Mouse (Mus musculus) intestine, embryonic 14.5 days (tissue): Measurements from ENCODE around the gene Vmn2r60. TPM values are rescaled to one million over a fixed set of nuclear protein-coding genes. Genes with fewer than 3 reads are reported as not detected.
"Not testable (repeated sequence)": the region's sequence is repeated elsewhere in the genome, so short reads cannot be mapped to it uniquely, and the experiment has no call there.

Experiments
- ATAC-seq: fragments of 200-750 bp; cut with Nextera tagmentation; replicated peaks from 2 replicates; pipeline ENCODE4 v1.8.0; 2017; ENCODE audit warnings: low read depth, moderate number of reproducible peaks, moderate TSS enrichment, moderate library complexity; ENCODE audit not compliant: low FRiP score, low TSS enrichment
- DNase-seq: peaks from one replicate; pipeline ENCODE4 v3.0.0-alpha.2; 2018; ENCODE audit warnings: low spot score
- H3K27ac ChIP-seq: fragments of 300-500 bp; sonication (generic); 2 replicates; pipeline ENCODE4 v1.5.1; 2014; ENCODE audit warnings: low read depth, mild to moderate bottlenecking, control low read depth
- H3K27me3 ChIP-seq: fragments of 300-500 bp; sonication (generic); replicated peaks from 2 replicates; pipeline ENCODE4 v1.6.1; 2014; ENCODE audit warnings: low read length, control low read depth; ENCODE audit not compliant: control insufficient read depth, insufficient read depth
- H3K36me3 ChIP-seq: fragments of 300-500 bp; sonication (generic); 2 replicates; pipeline ENCODE4 v1.6.1; 2014; ENCODE audit warnings: low read length, control low read depth; ENCODE audit not compliant: control insufficient read depth, insufficient read depth
- H3K4me1 ChIP-seq: fragments of 300-500 bp; sonication (generic); replicated peaks from 2 replicates; pipeline ENCODE4 v1.6.1; 2014; ENCODE audit warnings: low read length, control low read depth, mixed read lengths; ENCODE audit not compliant: control insufficient read depth, insufficient read depth
- H3K4me2 ChIP-seq: fragments of 300-500 bp; sonication (generic); 2 replicates; pipeline ENCODE4 v1.6.1; 2014; ENCODE audit warnings: low read length
- H3K4me3 ChIP-seq: fragments of 300-500 bp; sonication (generic); 2 replicates; pipeline ENCODE4 v1.5.1; 2014; ENCODE audit warnings: low read depth, low read length, control low read depth, mixed read lengths
- H3K9ac ChIP-seq: fragments of 300-500 bp; sonication (generic); 2 replicates; pipeline ENCODE4 v1.6.1; 2014; ENCODE audit warnings: mild to moderate bottlenecking, low read length
- H3K9me3 ChIP-seq: fragments of 300-500 bp; sonication (generic); 2 replicates; pipeline ENCODE4 v1.6.1; 2016; ENCODE audit warnings: low read length, control low read depth; ENCODE audit not compliant: control insufficient read depth
- WGBS: fragments of 180-500 bp; shearing (Covaris S2); extraction: QIAGEN DNeasy Blood & Tissue Kit; methylation state at CpG from one replicate; pipeline ENCODE4 v1.1.7; 2014; 5-methylcytosine and 5-hydroxymethylcytosine counted together
- polyA plus RNA-seq: library from polyadenylated mRNA; unstranded; fragments of >200 nt; fragmentation: Nextera tagmentation; extraction: Ambion mirVana; gene quantifications from 2 replicates; pipeline ENCODE4 v1.2.1, GENCODE M21; 2014

Gene Vmn2r60
- polyA plus RNA-seq, result not detected in 2 replicates

GRCm38 (mm10) chr7:42107470-42107869 lies at the start of gene Vmn2r60:
Vmn2r60 (plus strand) TSS chr7:42107770.
- no peaks in the 10 kb centered on the region for H3K36me3 ChIP-seq
- ATAC-seq, result no peak
- DNase-seq, result no peak
- H3K4me3 ChIP-seq, result no peak within 1 kb of the TSS
- no peak within 1 kb of the TSS for H3K4me2 ChIP-seq
- H3K4me1 ChIP-seq, result no peaks in the 10 kb centered on the region
- H3K27me3 ChIP-seq, result no peaks in the 10 kb centered on the region
- H3K9ac ChIP-seq, result no peak within 1 kb of the TSS
- H3K9me3 ChIP-seq, result 0 out of 2 replicates have a peak, but pooled peaks cover 6% of the 10 kb centered on the region
- 81% methylated on average over 2 of the region's 2 CpGs for WGBS
- H3K27ac ChIP-seq, result no peak within 1 kb of the TSS

- H3K4me2 ChIP-seq, result no peak within 1 kb of the TSS
- no peaks in the 10 kb centered on the region for H3K36me3 ChIP-seq
- H3K27ac ChIP-seq, result no peak within 1 kb of the TSS
- no peaks in the 10 kb centered on the region for H3K4me1 ChIP-seq
- ATAC-seq, result no peak
- no peak within 1 kb of the TSS for H3K4me3 ChIP-seq
- 0 out of 2 replicates have a peak, but pooled peaks cover 2% of the 10 kb centered on the region for H3K9me3 ChIP-seq
- DNase-seq, result no peak
- H3K9ac ChIP-seq, result no peak within 1 kb of the TSS
- no peaks in the 10 kb centered on the region for H3K27me3 ChIP-seq
These were observed 48.6 kb upstream of the Vmn2r60 start, which contains the start of gene Vmn2r59 for GRCm38 (mm10) chr7:42058923-42059322. Vmn2r59 (minus strand) TSS chr7:42059023.

- WGBS, result 81% methylated on average over 11 of the region's 14 CpGs
- H3K4me2 ChIP-seq, H3K9ac ChIP-seq, H3K27ac ChIP-seq, H3K4me1 ChIP-seq, DNase-seq, ATAC-seq, H3K27me3 ChIP-seq, H3K36me3 ChIP-seq, H3K9me3 ChIP-seq, H3K4me3 ChIP-seq: not testable (repeated sequence)
These were observed 509 bp upstream of the Vmn2r60 start for GRCm38 (mm10) chr7:42107061-42107460.

Other genes starting within 250 kb of the Vmn2r60 start
- gene Vmn2r58, start 235.1 kb upstream of the Vmn2r60 start, polyA plus RNA-seq, result not detected in 2 replicates
- not detected in 2 replicates for gene Vmn2r59, start 48.7 kb upstream of the Vmn2r60 start, polyA plus RNA-seq
- gene Vmn2r61, start 152.3 kb downstream of the Vmn2r60 start, polyA plus RNA-seq, result not detected in 2 replicates